Mouse (Mus musculus) heart, adult 2 months (tissue): ENCODE results near the gene Corin.

Experiments
- CTCF ChIP-seq: fragments of 200-600 bp; IDR thresholded peaks from 2 replicates; pipeline ENCODE4 v1.8.1; 2022; ENCODE audit warnings: antibody characterized with exemption, mild to moderate bottlenecking, moderate library complexity
- EP300 ChIP-seq: fragments of 200-500 bp; IDR thresholded peaks from 2 replicates; pipeline ENCODE4 v1.6.1; 2011; ENCODE audit warnings: low read depth, low read length, control low read depth; ENCODE audit not compliant: insufficient read depth
- POLR2A ChIP-seq: fragments of 200-500 bp; IDR thresholded peaks from 2 replicates; pipeline ENCODE4 v1.6.1; 2011; ENCODE audit warnings: mild to moderate bottlenecking, low read depth, low read length, control low read depth; ENCODE audit not compliant: insufficient read depth

GRCm38 (mm10) chr5:72425342-72426010 is 78.8 kb downstream of the Corin start:
- TF ChIP-seq POLR2A (no peak), CTCF (no peak), EP300 (no peak)
